Mouse (Mus musculus): ENCODE measurements around the gene Spata48. TPM values are rescaled to one million over a fixed set of nuclear protein-coding genes. Genes with fewer than 3 reads are reported as not detected.

Spata48 gene
- total RNA-seq (2021), result 1 to 10 TPM; 1.8 to 2.2 TPM
- long read RNA-seq, experiment 1, partial matches to known transcripts, result 0 of 8 reads
- long read RNA-seq, experiment 1, other reads (novel, unspliced or antisense), result 8 of 8 reads
- long read RNA-seq, experiment 2, partial matches to known transcripts, result 0 of 3 reads
- long read RNA-seq, experiment 2, other reads (novel, unspliced or antisense), result 3 of 3 reads

- peak; percentile 92 for DNase-seq
These were observed at the start of gene Spata48, which contains the start of gene Zpbp for GRCm38 (mm10) chr11:11461635-11462560. Gene Spata48 (plus strand): TSS chr11:11462094. Gene Zpbp (minus strand): TSS chr11:11462408.

- no peak for DNase-seq
These were observed 47.7 kb upstream of the Spata48 start for GRCm38 (mm10) chr11:11414188-11414587.

DNA sequence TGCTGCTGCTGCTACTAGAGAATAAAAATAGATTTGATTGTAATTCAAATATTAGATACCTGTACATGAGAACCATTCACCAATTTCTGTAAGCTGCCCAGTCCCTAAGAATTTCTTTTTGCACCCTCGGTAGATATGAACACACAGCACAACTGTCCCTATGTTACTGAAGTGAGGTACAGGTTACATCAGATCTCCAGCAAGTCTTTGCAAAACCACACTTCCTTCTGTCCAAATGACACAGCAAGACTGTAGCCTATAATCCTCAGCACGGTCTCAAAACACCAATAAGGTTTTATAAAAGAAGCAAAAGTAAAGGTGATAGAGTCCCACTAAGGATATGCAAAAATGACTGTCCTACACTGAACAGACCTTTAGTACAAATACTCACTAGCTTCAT, 44.5 kb upstream of the Spata48 start:
- no peak for DNase-seq

- DNase-seq, result no peak
These were observed 6.9 kb upstream of the Spata48 start for GRCm38 (mm10) chr11:11455037-11455436.

DNA sequence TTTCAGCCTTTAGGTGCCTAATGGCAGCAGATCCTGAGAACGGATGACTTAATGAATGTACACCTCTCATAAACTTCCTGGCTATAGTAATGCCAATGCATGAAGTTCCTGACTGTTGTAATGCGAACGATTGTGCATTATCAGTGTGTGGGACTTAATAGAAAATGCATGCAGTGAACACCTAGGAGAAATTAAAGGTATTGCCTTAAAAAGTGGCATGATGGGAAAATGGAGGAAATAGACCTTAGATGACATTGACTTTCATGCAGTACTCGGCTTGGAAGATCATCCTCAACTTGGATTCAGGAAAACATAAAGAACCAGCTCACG, 632 bp downstream of the Spata48 start:
- no peak for DNase-seq

- no peak for DNase-seq
These were observed 7.0 kb downstream of the Spata48 start for GRCm38 (mm10) chr11:11468924-11469323.

GRCm38 (mm10) chr11:11484378-11484777, 22.5 kb downstream of the Spata48 start:
- no peak for DNase-seq

DNA sequence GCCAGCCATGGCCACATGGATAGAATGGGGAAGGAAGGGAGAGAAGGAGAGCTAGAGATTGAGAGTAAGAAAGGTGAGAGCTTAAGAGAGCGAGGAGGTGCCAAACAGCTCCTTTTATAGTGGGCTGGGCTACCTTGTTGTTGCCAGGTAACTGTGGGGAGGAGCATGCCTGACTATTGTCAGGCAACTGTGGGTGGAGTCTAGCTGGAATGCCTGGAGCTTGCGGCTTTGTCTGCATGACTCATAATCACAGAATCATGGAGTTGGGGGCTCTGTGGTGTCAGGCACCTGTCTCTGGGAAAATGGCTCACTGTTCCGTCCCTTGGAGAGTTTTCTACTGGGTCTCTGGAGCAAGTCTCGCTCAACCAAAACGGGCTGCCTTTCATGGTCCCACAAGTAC, 30.1 kb downstream of the Spata48 start:
- no peak for DNase-seq

DNA sequence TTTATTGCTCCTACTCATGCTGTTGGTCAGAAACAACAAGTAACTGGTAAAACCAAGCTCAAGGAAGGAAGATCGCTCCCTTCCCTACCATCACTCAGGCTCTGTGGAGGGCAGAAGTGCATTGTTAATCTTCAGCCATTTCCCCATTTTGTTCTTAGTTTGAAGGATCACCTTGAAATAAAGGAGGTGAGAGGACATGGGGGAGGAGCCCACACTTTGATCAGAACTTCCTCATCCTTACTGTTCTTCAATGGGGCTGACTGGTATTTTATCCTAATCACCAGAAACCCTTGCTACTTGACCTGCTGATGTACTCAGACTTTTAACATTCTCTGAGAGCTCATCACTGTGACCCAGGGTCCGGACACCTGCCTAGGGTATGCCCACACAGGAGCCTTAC, 33.8 kb downstream of the Spata48 start:
- DNase-seq, result no peak

DNA sequence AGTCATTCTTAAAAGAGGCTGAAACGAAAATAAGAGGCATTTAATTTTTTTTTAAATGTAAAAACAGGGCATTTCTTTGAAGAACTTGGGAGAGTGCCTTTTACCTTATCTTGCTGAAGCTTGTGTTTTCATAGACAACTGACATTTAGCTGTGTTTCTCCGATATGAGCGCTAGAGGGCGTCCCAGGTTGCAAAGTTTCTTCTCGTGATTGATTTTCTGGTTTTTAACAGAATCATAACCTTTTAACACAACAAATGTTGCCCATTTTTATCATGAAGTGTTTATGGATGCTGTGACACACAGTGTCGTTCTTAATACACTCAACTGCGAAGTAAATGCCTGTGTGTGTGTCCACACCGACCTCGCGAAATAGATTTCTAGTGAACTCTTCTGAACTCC, 38.0 kb downstream of the Spata48 start:
- DNase-seq, result peak; percentile 29

- DNase-seq, result no peak
These were observed 44.3 kb downstream of the Spata48 start for GRCm38 (mm10) chr11:11506187-11506586.

DNA sequence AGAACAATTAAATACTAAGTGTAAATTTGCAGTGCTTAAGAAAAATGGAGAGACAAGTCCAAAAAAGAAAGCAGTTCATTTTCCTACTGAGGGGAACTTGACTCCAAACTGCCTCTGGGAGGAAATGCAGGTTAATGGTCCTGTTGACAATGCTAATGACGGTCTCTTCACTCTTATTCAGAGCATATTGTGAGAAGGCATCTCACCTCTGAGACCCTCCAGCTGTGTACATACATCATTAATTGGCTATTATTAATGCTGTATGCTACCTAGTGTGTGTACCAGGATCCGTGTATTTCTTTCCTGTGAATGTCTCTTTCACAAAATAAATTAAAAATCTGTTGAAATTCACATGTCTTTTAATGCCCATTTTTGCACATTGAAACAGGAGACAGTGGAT, 47.5 kb downstream of the Spata48 start:
- no peak for DNase-seq

- DNase-seq, result no peak
These were observed 50.2 kb downstream of the Spata48 start for GRCm38 (mm10) chr11:11512056-11512455.

- no peak for DNase-seq
These were observed 51.3 kb downstream of the Spata48 start for GRCm38 (mm10) chr11:11513008-11513799.

DNA sequence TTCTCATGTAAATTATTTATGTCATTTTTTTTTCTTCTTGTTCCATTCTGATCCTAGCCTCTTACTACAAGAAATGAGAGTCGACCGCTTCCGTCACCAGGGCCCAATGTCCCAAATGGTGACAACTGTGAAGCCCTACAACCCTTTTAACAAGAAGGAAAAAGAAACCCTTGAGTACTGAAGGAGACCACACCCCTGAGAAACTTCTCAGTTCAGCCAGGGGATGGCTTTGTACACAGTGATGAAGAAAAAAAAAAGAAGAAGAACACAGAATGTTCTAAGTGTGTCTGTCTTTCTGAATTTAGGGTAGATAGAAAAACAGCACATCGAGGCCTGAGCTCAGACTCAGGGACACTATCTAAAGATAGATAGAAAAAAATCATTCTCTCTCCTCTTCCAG, 53.0 kb downstream of the Spata48 start:
- no peak for DNase-seq

DNA sequence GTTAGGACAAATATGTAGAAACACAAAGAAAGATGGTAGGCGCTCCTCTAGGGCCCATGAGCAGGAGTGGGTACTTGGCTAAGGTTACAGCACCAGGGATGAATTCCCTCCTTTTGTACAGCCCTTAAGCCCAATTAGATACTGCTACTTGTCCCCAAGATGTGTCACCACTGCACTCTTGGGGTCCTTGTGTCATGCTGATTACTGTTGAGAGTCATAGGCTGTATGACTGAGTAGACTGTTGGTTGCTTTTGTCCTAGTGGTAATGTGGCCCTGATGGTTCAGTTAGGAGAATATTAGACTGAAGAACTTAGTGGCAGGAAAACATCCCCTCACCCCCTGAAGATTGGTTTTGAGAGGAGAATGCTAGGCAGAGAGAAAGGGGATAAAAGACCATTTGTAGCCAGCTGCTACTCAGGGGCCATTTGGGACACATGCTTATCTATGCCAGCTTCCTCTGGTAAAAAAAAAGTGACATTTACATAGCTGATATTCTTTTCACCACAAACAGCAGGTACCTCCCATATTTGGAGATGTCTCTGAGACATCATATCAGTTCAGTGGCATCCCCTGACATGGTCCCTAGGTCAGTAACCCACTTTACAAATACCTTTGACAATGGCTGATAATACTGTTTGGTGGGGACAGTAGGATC, 56.0 kb downstream of the Spata48 start:
- DNase-seq, result no peak

DNA sequence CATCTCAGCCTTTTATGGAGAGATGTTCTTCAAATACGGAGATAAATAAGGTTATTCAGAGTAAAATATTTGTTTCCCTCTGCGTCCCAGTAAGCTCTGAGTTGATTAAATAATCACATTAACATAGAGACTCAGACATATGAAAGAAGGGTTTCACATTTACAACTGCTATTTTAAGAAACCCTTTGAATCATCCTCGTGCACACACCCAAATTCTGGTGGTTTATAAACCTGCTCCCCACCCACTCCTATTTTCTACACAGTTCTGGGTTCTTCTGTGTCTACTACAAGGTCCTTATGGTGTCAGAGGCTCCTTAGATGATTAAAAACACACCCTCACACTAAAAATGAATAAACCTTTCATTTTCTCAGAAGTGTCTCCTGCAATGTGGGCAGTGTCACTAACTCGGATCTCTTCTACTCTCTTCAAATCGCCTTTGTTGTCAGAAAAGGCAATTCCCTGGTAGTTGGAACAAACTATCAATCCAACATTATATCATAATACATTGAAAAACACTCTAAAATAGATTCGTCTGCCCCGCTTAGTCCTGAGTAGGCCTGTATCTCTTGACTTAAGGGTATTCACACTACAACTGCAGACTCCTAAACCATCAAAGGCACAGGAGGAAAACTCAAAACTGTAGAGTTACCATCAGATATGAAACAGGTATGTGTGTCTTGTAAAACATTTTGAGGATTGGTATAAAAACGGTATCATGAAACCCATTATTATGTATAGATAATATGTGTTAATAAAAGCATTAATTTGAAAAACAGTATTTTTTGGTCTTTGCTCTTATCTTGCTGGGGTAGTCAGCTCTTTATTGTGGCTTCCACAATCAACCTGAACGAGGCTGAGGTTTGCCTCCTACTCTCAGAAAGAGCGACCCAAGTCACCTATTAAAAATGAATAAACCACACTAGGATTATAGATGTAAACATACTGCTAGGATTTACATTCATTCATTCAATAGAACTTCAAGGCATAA, 57.7 kb downstream of the Spata48 start:
- DNase-seq, result no peak

- no peak for DNase-seq
These were observed 60.1 kb downstream of the Spata48 start for GRCm38 (mm10) chr11:11521908-11522441.

DNA sequence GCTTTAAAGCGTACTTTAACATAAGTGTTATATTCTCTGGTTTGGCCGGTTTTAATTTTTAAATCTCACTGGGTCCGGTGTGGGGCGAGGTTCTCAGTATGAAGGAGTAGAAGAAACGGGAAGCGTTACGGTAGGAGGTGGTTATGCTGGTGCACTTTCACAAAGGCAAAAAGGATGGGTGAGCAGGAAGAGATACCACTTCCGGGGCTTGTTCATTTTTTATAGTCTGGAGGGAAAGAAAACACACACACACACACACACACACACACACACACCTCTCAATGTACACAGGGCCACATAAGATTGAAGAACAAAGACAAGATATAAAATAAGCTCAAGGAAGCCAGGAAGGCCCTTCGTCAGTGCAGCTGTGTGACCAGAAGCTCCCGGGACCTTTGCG, 66.9 kb downstream of the Spata48 start:
- DNase-seq, result no peak

DNA sequence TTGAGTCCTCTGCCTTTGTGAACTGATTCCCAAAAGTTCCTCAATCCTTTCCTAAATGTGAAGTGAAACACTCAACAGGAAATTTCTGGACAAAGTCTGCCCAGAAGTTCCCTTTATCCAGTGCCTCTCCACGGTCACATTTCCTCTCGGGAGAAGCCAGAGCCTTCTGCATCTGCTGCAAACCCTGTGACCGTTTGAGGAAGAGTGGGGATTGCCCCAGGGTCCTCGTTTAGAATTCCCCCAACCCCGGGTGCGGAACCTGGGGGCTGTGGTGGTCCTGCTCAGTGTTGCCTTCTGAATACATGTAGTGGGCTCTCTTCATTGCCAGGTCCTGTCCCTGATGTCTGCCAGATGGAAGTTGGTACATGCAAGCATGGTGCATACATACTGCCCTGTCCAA, 67.3 kb downstream of the Spata48 start:
- DNase-seq, result no peak

DNA sequence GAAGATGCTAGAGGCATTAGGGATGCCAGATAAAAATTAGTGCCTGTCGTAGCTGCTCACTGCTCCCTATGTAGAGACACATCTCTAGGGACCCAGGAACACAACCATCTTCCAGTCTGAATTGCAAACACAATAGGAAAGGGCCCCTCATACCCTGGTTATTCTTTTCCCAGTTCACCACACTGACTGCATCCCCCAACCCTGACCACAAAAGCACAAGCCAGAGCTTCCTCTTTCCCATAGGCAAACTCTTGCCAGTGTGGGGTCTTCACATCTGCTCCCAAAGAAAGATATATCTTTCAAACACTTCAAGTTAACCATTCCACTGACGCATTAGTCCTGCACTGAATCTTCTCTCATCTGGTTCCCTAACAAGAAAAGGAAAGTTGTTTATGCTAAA, 68.2 kb downstream of the Spata48 start:
- no peak for DNase-seq

Data from adrenal gland, postnatal 10 days (tissue).